Mouse (Mus musculus) yolk sac, embryonic 10.5 days (tissue): Measurements from ENCODE around the gene Pgk1.

Experiments used
- DNase-seq: peaks from one replicate; pipeline ENCODE4 v3.0.0-alpha.2; 2017; ENCODE audit warnings: low spot score

Pgk1 gene

DNA sequence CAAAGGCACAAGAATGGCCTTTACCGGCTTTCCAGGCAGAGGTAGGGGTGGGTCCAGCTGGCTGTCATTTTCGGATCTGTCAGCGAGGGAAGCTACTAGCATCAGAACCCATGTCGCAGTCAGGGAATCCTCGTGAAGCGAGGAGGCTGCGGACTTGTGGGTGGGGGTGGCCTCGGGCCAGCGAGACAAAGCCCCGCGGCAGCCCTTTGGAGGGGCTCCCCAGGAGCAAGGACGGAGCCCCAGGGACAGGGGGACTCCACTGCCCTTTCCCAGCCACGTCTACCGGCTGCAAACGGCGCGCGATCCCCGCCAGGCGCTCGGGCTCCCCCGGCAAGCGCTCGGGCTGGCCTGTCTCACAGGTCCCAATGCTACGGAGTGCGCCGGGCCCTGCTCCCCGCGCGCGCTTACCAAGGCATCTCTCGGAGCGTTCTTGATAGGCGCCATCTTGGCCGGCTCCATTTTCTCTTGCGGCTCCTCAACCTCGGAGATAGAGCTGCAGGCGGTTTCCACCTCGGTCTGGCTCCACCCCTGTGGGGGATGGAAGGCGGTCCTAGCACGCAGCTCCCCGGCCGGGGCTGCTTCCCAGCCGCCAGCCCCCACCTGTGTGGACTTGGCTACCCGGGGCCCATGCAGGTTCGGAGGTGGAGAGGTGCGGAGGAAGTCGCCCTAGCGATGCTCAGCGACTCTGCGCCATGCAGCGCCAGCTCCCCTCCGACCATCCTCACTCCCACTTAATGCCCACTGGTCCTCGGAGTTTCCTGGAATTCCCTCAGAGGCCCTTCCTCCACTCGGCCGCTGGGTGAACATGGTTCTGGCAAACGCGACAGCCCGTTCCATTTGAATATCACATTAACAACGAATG lies 32.5 kb downstream of the Pgk1 start:
- DNase-seq, result peak; percentile 69

DNA sequence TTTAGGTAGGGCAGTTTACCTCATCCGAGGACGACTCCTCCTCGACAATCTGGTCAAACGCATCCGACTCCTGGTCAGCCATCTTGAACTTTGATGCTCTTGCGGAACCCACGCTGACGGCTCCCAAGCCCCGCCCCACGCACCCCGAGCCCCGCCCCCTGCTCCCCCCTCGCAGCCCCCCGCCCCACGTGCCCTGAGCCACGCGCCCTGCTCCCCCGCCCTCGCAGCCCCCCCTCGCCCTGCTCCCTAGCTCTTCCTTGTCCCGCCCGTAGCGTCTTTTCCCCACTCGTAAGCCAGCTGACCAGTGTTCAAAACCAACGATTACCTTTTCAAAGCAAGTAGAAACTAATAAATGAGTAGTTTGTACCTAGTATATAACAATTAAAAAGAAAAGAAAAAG lies 34.2 kb downstream of the Pgk1 start, which contains the start of gene Taf9b:
Taf9b (minus strand) TSS at position 101 of the 400 bp plus-strand sequence.
- no peak for DNase-seq
